Mouse (Mus musculus): ENCODE data around the gene Pi4k2a. TPM values are rescaled to one million over a fixed set of nuclear protein-coding genes. Genes with fewer than 3 reads are reported as not detected.

Pi4k2a gene
- 22.3 and 25.1 TPM in 2 replicates for polyA plus RNA-seq (2012; rRNA removed)

GRCm38 (mm10) chr19:42089748-42090595 lies at the start of gene Pi4k2a:
Gene Pi4k2a, plus strand, starts transcription at chr19:42090470.
- WGBS = under 1% methylated on average over 55 of the region's 55 CpGs
- peak; percentile 32 for TF ChIP-seq POLR2A (IDR thresholded peaks at IDR 0.05; ENCODE audit: low read depth, low read length)
- no peak for TF ChIP-seq CTCF (IDR thresholded peaks at IDR 0.05; ENCODE audit: extremely low read depth, insufficient read depth, insufficient read length, insufficient replicate concordance)
- peak; percentile 99 for DNase-seq (ENCODE audit: low read depth in 1 of 2, low spot score in 2 of 2)
- Histone ChIP-seq H3K27ac (ENCODE audit: insufficient read depth, low read length) (peak within 1 kb of the TSS; percentile 84), H3K4me1 (ENCODE audit: control insufficient read depth, insufficient read depth, insufficient read length) (peaks cover 10% of the 10 kb centered on the region), H3K4me3 (ENCODE audit: extremely low read depth, insufficient read depth, insufficient read length) (peak within 1 kb of the TSS; percentile 74), H3K27me3 (ENCODE audit: control insufficient read depth, insufficient read depth, low read length) (peaks cover 7% of the 10 kb centered on the region; the same call in 1 of the 2 replicates), H3K36me3 (ENCODE audit: control insufficient read depth, insufficient read depth, low read length) (no peaks in the 10 kb centered on the region)

- Histone ChIP-seq H3K36me3 (ENCODE audit: control insufficient read depth, insufficient read depth, low read length) (no peaks in the 10 kb centered on the region), H3K27ac (ENCODE audit: insufficient read depth, low read length) (no peak overlapping the region), H3K4me1 (ENCODE audit: control insufficient read depth, insufficient read depth, insufficient read length) (no peaks in the 10 kb centered on the region), H3K4me3 (ENCODE audit: extremely low read depth, insufficient read depth, insufficient read length) (no peak overlapping the region), H3K27me3 (ENCODE audit: control insufficient read depth, insufficient read depth, low read length) (no peaks in the 10 kb centered on the region)
- 95% methylated on average over 6 of the region's 6 CpGs for WGBS
- no peak for DNase-seq (ENCODE audit: low read depth in 1 of 2, low spot score in 2 of 2)
- no peak for TF ChIP-seq POLR2A (IDR thresholded peaks at IDR 0.05; ENCODE audit: low read depth, low read length)
- no peak for TF ChIP-seq CTCF (IDR thresholded peaks at IDR 0.05; ENCODE audit: extremely low read depth, insufficient read depth, insufficient read length, insufficient replicate concordance)
These were observed 46.3 kb upstream of the Pi4k2a start for GRCm38 (mm10) chr19:42043988-42044387.

GRCm38 (mm10) chr19:42045269-42046102 lies 44.8 kb upstream of the Pi4k2a start, which contains the start of gene Hoga1:
Gene Hoga1, plus strand, starts transcription at chr19:42045610.
- H3K27ac ChIP-seq (ENCODE audit: insufficient read depth, low read length) = no peak within 1 kb of the TSS
- no peaks in the 10 kb centered on the region for H3K4me1 ChIP-seq (ENCODE audit: control insufficient read depth, insufficient read depth, insufficient read length)
- H3K36me3 ChIP-seq (ENCODE audit: control insufficient read depth, insufficient read depth, low read length) = no peaks in the 10 kb centered on the region
- DNase-seq (ENCODE audit: low read depth in 1 of 2, low spot score in 2 of 2) = peak; percentile 12 to 43
- WGBS = 40% methylated on average over 23 of the region's 23 CpGs
- H3K4me3 ChIP-seq (ENCODE audit: extremely low read depth, insufficient read depth, insufficient read length) = no peak within 1 kb of the TSS; the same call in 1 of the 2 replicates
- TF ChIP-seq POLR2A (IDR thresholded peaks at IDR 0.05; ENCODE audit: low read depth, low read length) = no peak
- TF ChIP-seq CTCF (IDR thresholded peaks at IDR 0.05; ENCODE audit: extremely low read depth, insufficient read depth, insufficient read length, insufficient replicate concordance) = peak; percentile 51; the same call in 1 of the 2 replicates
- no peaks in the 10 kb centered on the region for H3K27me3 ChIP-seq (ENCODE audit: control insufficient read depth, insufficient read depth, low read length)

GRCm38 (mm10) chr19:42050251-42050650 lies 40.0 kb upstream of the Pi4k2a start:
- 91% methylated on average over 1 of the region's 1 CpGs for WGBS
- no peak overlapping the region for H3K27ac ChIP-seq (ENCODE audit: insufficient read depth, low read length)
- no peak overlapping the region for H3K4me3 ChIP-seq (ENCODE audit: extremely low read depth, insufficient read depth, insufficient read length)
- H3K36me3 ChIP-seq (ENCODE audit: control insufficient read depth, insufficient read depth, low read length) = no peaks in the 10 kb centered on the region
- DNase-seq (ENCODE audit: low read depth in 1 of 2, low spot score in 2 of 2) = no peak
- H3K4me1 ChIP-seq (ENCODE audit: control insufficient read depth, insufficient read depth, insufficient read length) = no peaks in the 10 kb centered on the region
- TF ChIP-seq CTCF (IDR thresholded peaks at IDR 0.05; ENCODE audit: extremely low read depth, insufficient read depth, insufficient read length, insufficient replicate concordance) = no peak
- TF ChIP-seq POLR2A (IDR thresholded peaks at IDR 0.05; ENCODE audit: low read depth, low read length) = no peak
- no peaks in the 10 kb centered on the region for H3K27me3 ChIP-seq (ENCODE audit: control insufficient read depth, insufficient read depth, low read length)

- TF ChIP-seq POLR2A (IDR thresholded peaks at IDR 0.05; ENCODE audit: low read depth, low read length) = no peak
- TF ChIP-seq CTCF (IDR thresholded peaks at IDR 0.05; ENCODE audit: extremely low read depth, insufficient read depth, insufficient read length, insufficient replicate concordance) = no peak
- Histone ChIP-seq H3K4me1 (ENCODE audit: control insufficient read depth, insufficient read depth, insufficient read length) (no peaks in the 10 kb centered on the region), H3K4me3 (ENCODE audit: extremely low read depth, insufficient read depth, insufficient read length) (no peak overlapping the region), H3K27ac (ENCODE audit: insufficient read depth, low read length) (no peak overlapping the region), H3K27me3 (ENCODE audit: control insufficient read depth, insufficient read depth, low read length) (no peaks in the 10 kb centered on the region), H3K36me3 (ENCODE audit: control insufficient read depth, insufficient read depth, low read length) (no peaks in the 10 kb centered on the region)
- WGBS = 86% methylated on average over 3 of the region's 3 CpGs
- DNase-seq (ENCODE audit: low read depth in 1 of 2, low spot score in 2 of 2) = no peak
These were observed 38.9 kb upstream of the Pi4k2a start for GRCm38 (mm10) chr19:42051351-42051750.

GRCm38 (mm10) chr19:42051948-42052347 lies 38.3 kb upstream of the Pi4k2a start, which contains the start of gene 4933411K16Rik:
Gene 4933411K16Rik, plus strand, starts transcription at chr19:42052248.
- DNase-seq (ENCODE audit: low read depth in 1 of 2, low spot score in 2 of 2) = no peak
- no peak for TF ChIP-seq POLR2A (IDR thresholded peaks at IDR 0.05; ENCODE audit: low read depth, low read length)
- Histone ChIP-seq H3K4me3 (ENCODE audit: extremely low read depth, insufficient read depth, insufficient read length) (no peak within 1 kb of the TSS), H3K27ac (ENCODE audit: insufficient read depth, low read length) (no peak within 1 kb of the TSS), H3K4me1 (ENCODE audit: control insufficient read depth, insufficient read depth, insufficient read length) (no peaks in the 10 kb centered on the region), H3K27me3 (ENCODE audit: control insufficient read depth, insufficient read depth, low read length) (no peaks in the 10 kb centered on the region), H3K36me3 (ENCODE audit: control insufficient read depth, insufficient read depth, low read length) (no peaks in the 10 kb centered on the region)
- WGBS = 90% methylated on average over 4 of the region's 4 CpGs

Data from spleen, adult 2 months (tissue).